Mouse (Mus musculus) forebrain, embryonic 12.5 days (tissue): Measurements from ENCODE around the gene Elk3. TPM values are rescaled to one million over a fixed set of nuclear protein-coding genes. Genes with fewer than 3 reads are reported as not detected.
A peak's percentile ranks its signal among the peaks of the same experiment; 100 is the strongest.

ENCODE experiments used
- ATAC-seq: fragments of 200-750 bp; cut with Nextera tagmentation; 2 replicates; pipeline ENCODE4 v1.8.0; 2017; ENCODE audit warnings: moderate TSS enrichment; ENCODE audit not compliant: low FRiP score
- H3K27ac ChIP-seq: fragments of 300-500 bp; sonication (generic); 2 replicates; pipeline ENCODE4 v1.5.1; 2016; ENCODE audit warnings: mild to moderate bottlenecking
- H3K27me3 ChIP-seq: fragments of 300-500 bp; sonication (generic); 2 replicates; pipeline ENCODE4 v1.6.1; 2016; ENCODE audit warnings: mild to moderate bottlenecking
- H3K36me3 ChIP-seq: fragments of 300-500 bp; sonication (generic); replicated peaks from 2 replicates; pipeline ENCODE4 v1.6.1; 2016; ENCODE audit warnings: mild to moderate bottlenecking
- H3K4me1 ChIP-seq: fragments of 300-500 bp; sonication (generic); 2 replicates; pipeline ENCODE4 v1.6.1; 2016
- H3K4me2 ChIP-seq: fragments of 300-500 bp; sonication (generic); 2 replicates; pipeline ENCODE4 v1.6.1; 2016; ENCODE audit warnings: mild to moderate bottlenecking, moderate library complexity
- H3K4me3 ChIP-seq: fragments of 300-500 bp; sonication (generic); replicated peaks from 2 replicates; pipeline ENCODE4 v1.5.1; 2016; ENCODE audit warnings: mild to moderate bottlenecking
- H3K9ac ChIP-seq: fragments of 300-500 bp; sonication (generic); 2 replicates; pipeline ENCODE4 v1.6.1; 2016; ENCODE audit warnings: mild to moderate bottlenecking
- H3K9me3 ChIP-seq: fragments of 300-500 bp; sonication (generic); 2 replicates; pipeline ENCODE4 v1.6.1; 2016
- WGBS: fragments of 180-500 bp; shearing (Covaris S2); methylation state at CpG from one replicate; pipeline ENCODE4 v1.1.7; 2016; 5-methylcytosine and 5-hydroxymethylcytosine counted together
- polyA plus RNA-seq: library from polyadenylated mRNA; unstranded; fragments of >200 nt; fragmentation: Nextera tagmentation; extraction: Ambion mirVana; gene quantifications from 2 replicates; pipeline ENCODE4 v1.2.1, GENCODE M21; 2016

Elk3 gene
- polyA plus RNA-seq, 1 experiment from 2014 or later = 12.6 TPM

DNA sequence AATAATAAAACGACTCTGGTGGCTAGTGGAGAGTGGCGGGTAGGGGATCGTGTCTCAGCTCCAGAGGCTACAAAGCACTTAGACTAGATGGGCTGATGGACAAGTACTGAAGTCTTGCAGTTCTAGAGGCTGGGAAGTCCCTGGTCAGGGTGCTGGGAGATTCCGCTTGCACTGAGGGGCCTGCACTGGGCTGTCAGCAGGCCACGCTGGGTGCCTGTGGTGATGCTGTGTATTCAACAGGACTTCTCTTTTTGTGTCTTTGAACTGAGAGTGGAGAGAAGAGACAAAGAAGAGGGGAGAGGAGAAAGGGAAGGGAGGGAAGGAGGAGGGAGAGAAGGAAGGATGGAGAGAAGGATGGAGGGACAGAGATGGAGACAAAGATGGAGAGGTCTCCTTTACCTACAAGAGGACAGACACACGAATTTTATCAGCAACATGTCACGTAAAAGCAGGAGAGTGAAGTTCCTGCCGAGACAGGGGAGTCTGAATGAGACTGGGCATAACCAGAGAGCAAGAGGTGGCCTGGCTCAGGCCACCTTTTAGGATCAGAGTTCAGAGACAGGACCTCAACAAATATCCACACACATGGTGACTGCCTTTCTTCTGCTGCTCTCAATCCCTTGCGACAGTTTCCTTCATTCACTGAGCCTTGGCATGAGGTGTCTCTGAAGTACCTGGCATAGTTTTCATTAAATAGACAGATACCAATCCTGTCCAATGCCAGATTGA lies 35.4 kb upstream of the Elk3 start:
- Histone ChIP-seq H3K4me2 (no peak overlapping the region), H3K36me3 (no peaks in the 10 kb centered on the region), H3K9ac (no peak overlapping the region), H3K4me3 (no peak overlapping the region), H3K27ac (no peak overlapping the region), H3K9me3 (no peaks in the 10 kb centered on the region), H3K27me3 (no peaks in the 10 kb centered on the region), H3K4me1 (no peaks in the 10 kb centered on the region)
- no peak for ATAC-seq
- 80% methylated on average over 9 of the region's 9 CpGs for WGBS

DNA sequence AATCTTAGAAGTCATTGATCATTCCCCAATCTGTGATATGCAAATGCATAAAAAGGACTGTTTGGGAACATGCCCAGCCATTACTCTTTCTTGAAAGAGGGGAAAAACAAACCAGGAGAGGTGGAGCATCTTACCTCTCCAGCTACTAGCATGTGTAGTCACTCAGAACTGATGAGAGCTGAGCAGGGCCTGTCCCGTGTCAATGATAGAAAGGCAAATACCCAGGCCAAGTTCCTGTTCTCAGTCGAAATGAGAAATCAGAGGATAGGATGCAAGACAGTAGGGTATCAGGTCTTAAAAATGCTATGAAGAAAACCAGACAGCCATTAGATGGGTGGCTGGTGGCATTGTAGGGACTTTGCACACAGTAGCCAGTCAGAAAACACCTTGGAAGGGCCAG lies 34.6 kb upstream of the Elk3 start:
- 0 out of 2 replicates have a peak, but pooled peaks cover under 1% of the 10 kb centered on the region for H3K9me3 ChIP-seq
- no peaks in the 10 kb centered on the region for H3K4me1 ChIP-seq
- no peak for ATAC-seq
- no peaks in the 10 kb centered on the region for H3K36me3 ChIP-seq
- no peak overlapping the region for H3K9ac ChIP-seq
- no peak overlapping the region for H3K27ac ChIP-seq
- H3K4me3 ChIP-seq = no peak overlapping the region
- no peaks in the 10 kb centered on the region for H3K27me3 ChIP-seq
- 83% methylated on average over 2 of the region's 2 CpGs for WGBS
- no peak overlapping the region for H3K4me2 ChIP-seq

DNA sequence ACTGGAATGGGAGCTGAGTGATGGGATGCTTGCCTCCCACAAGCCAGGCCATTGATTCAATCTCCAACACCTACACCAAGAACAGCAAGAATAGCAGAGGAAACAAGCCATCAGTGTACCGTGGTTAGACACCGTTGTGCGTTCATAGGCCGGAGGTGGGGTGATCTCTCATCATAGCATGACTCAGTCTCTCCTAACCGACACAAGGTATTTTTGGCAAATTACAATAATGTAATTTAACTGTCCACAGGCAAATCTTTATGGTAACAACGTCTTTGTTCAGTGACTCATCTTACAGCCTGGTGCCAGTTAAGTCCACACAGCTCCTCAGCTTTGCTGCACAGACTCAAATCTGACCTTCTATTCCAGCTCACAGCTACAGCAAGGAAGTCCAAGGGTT lies 32.5 kb upstream of the Elk3 start:
- H3K9ac ChIP-seq = no peak overlapping the region
- H3K27ac ChIP-seq = no peak overlapping the region
- H3K4me1 ChIP-seq = no peaks in the 10 kb centered on the region
- H3K36me3 ChIP-seq = no peaks in the 10 kb centered on the region
- 0 out of 2 replicates have a peak, but pooled peaks cover 3% of the 10 kb centered on the region for H3K9me3 ChIP-seq
- H3K4me2 ChIP-seq = no peak overlapping the region
- no peaks in the 10 kb centered on the region for H3K27me3 ChIP-seq
- no peak overlapping the region for H3K4me3 ChIP-seq
- WGBS = 94% methylated on average over 6 of the region's 6 CpGs
- ATAC-seq = no peak

DNA sequence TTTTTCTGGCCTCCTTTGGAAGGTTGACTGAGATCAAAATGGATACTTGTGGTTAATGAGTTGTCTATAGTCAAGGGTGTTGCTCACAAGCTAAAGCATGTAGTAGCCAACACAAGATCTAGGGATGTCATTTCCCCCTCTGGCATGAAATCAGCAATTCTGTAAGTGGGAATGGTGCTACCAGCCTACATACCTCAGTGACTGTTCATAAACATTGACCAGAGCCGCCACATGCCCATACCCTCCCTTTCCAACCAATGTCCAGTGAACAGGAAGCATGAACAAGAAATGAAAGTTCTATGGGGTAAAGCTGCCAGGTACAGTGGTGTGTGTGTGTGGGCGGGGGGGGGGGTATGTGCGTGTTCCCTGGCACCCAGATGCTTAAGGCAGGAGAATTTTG lies 32.1 kb upstream of the Elk3 start:
- Histone ChIP-seq H3K9me3 (0 out of 2 replicates have a peak, but pooled peaks cover 3% of the 10 kb centered on the region), H3K36me3 (no peaks in the 10 kb centered on the region), H3K4me3 (no peak overlapping the region), H3K27me3 (no peaks in the 10 kb centered on the region), H3K4me1 (no peaks in the 10 kb centered on the region), H3K4me2 (no peak overlapping the region), H3K27ac (no peak overlapping the region), H3K9ac (no peak overlapping the region)
- 95% methylated on average over 3 of the region's 3 CpGs for WGBS
- ATAC-seq = no peak

DNA sequence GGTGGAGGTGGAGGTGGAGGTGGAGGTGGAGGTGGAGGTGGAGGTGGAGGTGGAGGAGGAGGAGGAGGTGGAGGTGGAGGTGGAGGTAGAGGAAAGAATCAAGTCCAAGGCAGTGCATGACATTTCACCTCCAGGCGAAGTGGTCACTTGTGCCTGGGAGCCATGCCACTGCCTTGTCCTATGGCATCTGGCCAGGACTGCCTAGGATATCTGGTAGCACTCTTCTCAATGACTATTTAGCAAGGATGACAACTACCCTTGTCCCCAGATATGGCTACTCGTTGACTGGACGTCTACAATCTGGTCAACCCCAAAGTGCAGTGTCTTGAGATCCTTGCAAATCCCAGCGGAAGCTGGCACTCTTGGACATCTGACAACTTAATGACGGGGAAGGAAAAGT lies 27.6 kb upstream of the Elk3 start:
- Histone ChIP-seq H3K9me3 (0 out of 2 replicates have a peak, but pooled peaks cover 3% of the 10 kb centered on the region), H3K9ac (no peak overlapping the region), H3K4me1 (no peaks in the 10 kb centered on the region), H3K36me3 (no peaks in the 10 kb centered on the region), H3K27me3 (no peaks in the 10 kb centered on the region), H3K4me2 (no peak overlapping the region), H3K27ac (no peak overlapping the region), H3K4me3 (no peak overlapping the region)
- 88% methylated on average over 5 of the region's 5 CpGs for WGBS
- no peak for ATAC-seq

DNA sequence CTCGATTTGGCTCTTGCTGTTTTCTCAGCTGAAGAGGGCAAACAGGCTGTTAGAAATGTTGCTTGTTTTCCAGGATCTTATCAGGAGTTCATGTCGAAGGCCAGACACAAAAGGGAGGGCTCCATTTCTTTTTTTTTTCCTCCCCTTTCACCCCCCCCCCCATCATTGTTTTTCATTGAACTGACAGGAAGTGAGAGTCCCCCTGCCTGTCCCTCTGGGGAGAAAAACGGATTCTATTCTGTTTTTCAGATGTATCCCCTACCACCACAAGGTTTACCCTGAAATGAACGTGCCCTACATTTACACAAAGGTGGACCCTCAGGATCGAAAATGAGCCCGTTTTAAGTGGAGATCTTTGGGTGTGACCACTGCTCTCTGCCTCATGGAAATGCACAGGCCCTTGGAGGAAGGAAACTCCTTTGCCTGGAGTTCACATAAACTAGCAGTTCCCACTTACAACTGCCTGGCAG lies 25.6 kb upstream of the Elk3 start:
- Histone ChIP-seq H3K4me1 (no peaks in the 10 kb centered on the region), H3K27ac (peak overlapping the region; percentile 3; the same call in 1 of the 2 replicates), H3K27me3 (no peaks in the 10 kb centered on the region), H3K9ac (no peak overlapping the region), H3K36me3 (no peaks in the 10 kb centered on the region), H3K4me3 (no peak overlapping the region), H3K9me3 (0 out of 2 replicates have a peak, but pooled peaks cover 3% of the 10 kb centered on the region), H3K4me2 (no peak overlapping the region)
- 72% methylated on average over 6 of the region's 6 CpGs for WGBS
- ATAC-seq = no peak

DNA sequence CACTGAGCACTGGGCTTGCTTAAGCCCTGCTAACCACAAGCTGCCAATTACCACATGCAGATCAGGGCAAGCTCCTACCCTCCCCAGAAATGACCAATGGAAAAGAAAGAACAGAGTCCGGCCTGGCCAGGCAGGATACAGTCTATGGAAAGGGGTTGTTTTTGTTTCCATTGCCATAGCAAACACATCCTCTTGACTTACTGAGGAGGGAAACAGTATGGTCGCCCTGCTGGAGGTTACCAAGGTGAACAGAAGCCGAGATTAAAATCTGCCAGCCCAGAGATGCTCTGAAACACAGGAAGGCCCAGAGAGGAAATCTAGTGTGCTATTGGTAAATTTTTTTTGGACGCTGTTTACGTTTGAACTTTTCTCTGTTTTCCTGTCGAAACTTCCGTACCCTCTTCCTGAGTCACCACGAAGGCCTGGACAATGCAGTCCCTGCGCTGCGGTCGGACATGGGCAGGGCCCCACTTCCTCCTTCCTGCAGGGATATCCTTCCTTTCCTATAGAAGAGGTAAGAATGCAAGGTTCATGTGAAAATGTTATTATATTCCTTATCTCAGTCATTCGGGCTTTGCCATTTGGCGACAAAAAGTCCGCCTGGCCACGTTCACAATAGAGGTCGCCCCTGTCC lies 25.0 kb upstream of the Elk3 start:
- Histone ChIP-seq H3K9ac (no peak overlapping the region), H3K27ac (peak overlapping the region; percentile 3; the same call in 1 of the 2 replicates), H3K9me3 (0 out of 2 replicates have a peak, but pooled peaks cover 3% of the 10 kb centered on the region), H3K27me3 (no peaks in the 10 kb centered on the region), H3K4me2 (no peak overlapping the region), H3K36me3 (no peaks in the 10 kb centered on the region), H3K4me3 (no peak overlapping the region), H3K4me1 (no peaks in the 10 kb centered on the region)
- no peak for ATAC-seq
- WGBS = 85% methylated on average over 16 of the region's 16 CpGs

DNA sequence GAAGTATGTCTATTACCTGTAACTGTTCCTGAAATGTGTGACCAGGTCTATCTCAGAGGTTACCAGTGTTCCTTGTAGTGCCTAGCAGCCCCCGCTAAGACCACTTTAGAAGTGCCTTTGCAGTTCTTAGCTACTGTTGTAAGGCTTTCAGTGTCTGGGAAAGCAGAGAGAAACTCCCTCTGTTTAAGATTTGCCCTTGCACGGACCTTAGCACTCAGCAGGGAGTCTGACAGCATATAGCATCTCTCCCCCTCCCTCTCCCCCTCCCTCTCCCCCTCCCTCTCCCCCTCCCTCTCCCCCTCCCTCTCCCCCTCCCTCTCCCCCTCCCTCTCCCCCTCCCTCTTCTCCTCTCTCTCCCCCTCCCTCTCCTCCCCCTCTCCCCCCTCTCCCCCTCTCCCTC lies 24.1 kb upstream of the Elk3 start:
- Histone ChIP-seq H3K36me3 (no peaks in the 10 kb centered on the region), H3K4me2 (no peak overlapping the region), H3K9ac (no peak overlapping the region), H3K27ac (no peak overlapping the region), H3K27me3 (no peaks in the 10 kb centered on the region), H3K4me1 (no peaks in the 10 kb centered on the region), H3K4me3 (no peak overlapping the region), H3K9me3 (no peaks in the 10 kb centered on the region)
- 49% methylated on average over 2 of the region's 2 CpGs for WGBS
- no peak for ATAC-seq

GRCm38 (mm10) chr10:93333239-93333638 lies 22.3 kb upstream of the Elk3 start:
- 79% methylated on average over 5 of the region's 5 CpGs for WGBS
- Histone ChIP-seq H3K9me3 (no peaks in the 10 kb centered on the region), H3K36me3 (no peaks in the 10 kb centered on the region), H3K4me2 (no peak overlapping the region), H3K27me3 (no peaks in the 10 kb centered on the region), H3K27ac (no peak overlapping the region), H3K4me1 (no peaks in the 10 kb centered on the region), H3K4me3 (no peak overlapping the region), H3K9ac (no peak overlapping the region)
- ATAC-seq = no peak

GRCm38 (mm10) chr10:93332261-93332809 lies 21.4 kb upstream of the Elk3 start:
- H3K27ac ChIP-seq = no peak overlapping the region
- ATAC-seq = no peak
- no peak overlapping the region for H3K9ac ChIP-seq
- H3K9me3 ChIP-seq = no peaks in the 10 kb centered on the region
- no peak overlapping the region for H3K4me2 ChIP-seq
- WGBS = 66% methylated on average over 3 of the region's 3 CpGs
- no peaks in the 10 kb centered on the region for H3K4me1 ChIP-seq
- no peak overlapping the region for H3K4me3 ChIP-seq
- H3K36me3 ChIP-seq = no peaks in the 10 kb centered on the region
- H3K27me3 ChIP-seq = no peaks in the 10 kb centered on the region

DNA sequence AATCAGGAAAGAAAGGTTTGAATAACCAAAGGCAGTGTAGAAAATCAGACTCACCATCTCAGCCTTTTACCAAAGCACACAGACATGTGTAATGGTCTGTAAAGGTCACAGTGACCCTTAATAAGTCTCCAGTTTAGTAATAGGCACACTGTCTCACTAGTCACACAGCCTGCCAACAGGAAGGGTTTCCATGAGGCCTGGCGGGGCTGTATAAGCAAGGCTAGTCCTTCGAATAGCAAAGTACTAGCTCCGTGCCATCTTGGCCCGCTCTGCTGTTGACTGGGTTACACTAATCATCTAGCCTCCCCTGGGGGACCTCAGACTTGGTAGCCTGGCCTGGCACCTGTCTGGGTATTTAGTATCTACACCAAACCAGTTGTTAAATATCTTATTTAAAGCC lies 20.6 kb upstream of the Elk3 start:
- WGBS = 96% methylated on average over 4 of the region's 4 CpGs

GRCm38 (mm10) chr10:93328321-93328720 lies 17.4 kb upstream of the Elk3 start:
- Histone ChIP-seq H3K36me3 (no peaks in the 10 kb centered on the region), H3K9me3 (no peaks in the 10 kb centered on the region), H3K27ac (no peak overlapping the region), H3K4me1 (0 out of 2 replicates have a peak, but pooled peaks cover 3% of the 10 kb centered on the region), H3K9ac (no peak overlapping the region), H3K4me2 (no peak overlapping the region), H3K27me3 (no peaks in the 10 kb centered on the region), H3K4me3 (no peak overlapping the region)
- no peak for ATAC-seq
- WGBS = 69% methylated on average over 5 of the region's 5 CpGs

More for the DNA sequence above, 20.6 kb upstream of the Elk3 start:
- H3K4me3 ChIP-seq = no peak overlapping the region
- ATAC-seq = no peak
- no peaks in the 10 kb centered on the region for H3K27me3 ChIP-seq
- H3K9me3 ChIP-seq = no peaks in the 10 kb centered on the region
- H3K4me2 ChIP-seq = no peak overlapping the region
- H3K4me1 ChIP-seq = 0 out of 2 replicates have a peak, but pooled peaks cover 3% of the 10 kb centered on the region
- no peak overlapping the region for H3K27ac ChIP-seq
- H3K9ac ChIP-seq = no peak overlapping the region
- H3K36me3 ChIP-seq = no peaks in the 10 kb centered on the region
